Mouse (Mus musculus) stomach, postnatal 0 days (tissue): Measurements from ENCODE around the gene Lhx3.

ENCODE experiments used
- CTCF ChIP-seq: IDR thresholded peaks from 2 replicates; pipeline ENCODE4 v1.5.1; 2016; ENCODE audit warnings: antibody characterized with exemption, low read depth, mild to moderate bottlenecking, moderate library complexity
- EP300 ChIP-seq: optimal IDR thresholded peaks from 2 replicates; pipeline ENCODE3; 2016; ENCODE audit warnings: antibody characterized with exemption

- TF ChIP-seq CTCF (no peak), EP300 (no peak)
These were observed 6.4 kb upstream of the Lhx3 start for GRCm38 (mm10) chr2:26214526-26214925.
